Mouse (Mus musculus) neutrophil, adult 59 days (primary cell): ENCODE results near the gene Olfr1477. TPM values are rescaled to one million over a fixed set of nuclear protein-coding genes. Genes with fewer than 3 reads are reported as not detected.

Source experiments
- total RNA-seq, 2 experiments: library from RNA; stranded (reverse); gene quantifications; 1 replicate in 1 of 2; 2 replicates in 1 of 2; pipeline ENCODE4 v1.2.4; 2023

Olfr1477 gene
- total RNA-seq = not detected

GRCm38 (mm10) chr19:13500246-13500645, at the start of gene Olfr1477:
Gene Olfr1477 (plus strand): TSS chr19:13500546.

DNA sequence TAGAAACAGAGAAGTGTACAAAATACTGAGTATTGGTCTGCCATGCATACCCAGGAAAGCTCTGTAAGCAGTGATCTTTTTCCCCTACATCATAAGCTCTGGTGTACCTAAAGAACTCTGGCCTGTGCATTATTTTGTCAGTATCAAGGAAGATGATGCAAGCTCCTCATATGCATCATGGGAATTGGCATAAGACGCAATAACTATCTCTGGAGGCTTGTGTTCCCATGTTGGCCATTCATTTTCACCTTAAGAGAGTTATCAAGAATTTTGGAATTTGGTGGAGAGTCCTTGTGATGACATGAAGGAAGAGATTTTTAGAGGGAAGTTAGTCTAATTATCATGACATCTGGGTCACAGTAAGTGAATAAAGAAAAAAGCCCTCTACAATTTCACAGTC, 44.4 kb upstream of the Olfr1477 start, which contains the start of gene Olfr1472:
Gene Olfr1472 (minus strand): TSS at position 101 of the 400 bp plus-strand sequence.

GRCm38 (mm10) chr19:13469265-13469664, 31.1 kb upstream of the Olfr1477 start, which contains the start of gene Olfr1474:
Gene Olfr1474 (plus strand): TSS chr19:13469565.

DNA sequence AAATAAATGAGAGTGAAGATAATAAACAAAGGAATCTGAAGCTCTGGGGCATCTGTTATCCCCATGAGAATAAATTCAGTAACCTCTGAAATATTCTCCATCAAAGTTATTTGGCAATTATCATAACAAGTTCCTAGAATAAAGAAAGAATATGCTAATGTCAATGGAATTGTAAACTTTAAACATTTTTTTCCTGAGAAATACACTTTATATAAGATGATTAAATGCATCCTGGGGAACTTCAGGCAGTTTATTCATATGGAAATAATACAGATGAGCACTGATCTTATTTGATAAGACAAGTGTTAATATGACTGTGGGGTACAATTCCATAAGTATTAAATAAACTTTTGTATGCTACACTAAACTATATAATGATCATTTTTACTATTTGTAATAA, 20.2 kb upstream of the Olfr1477 start, which contains the start of gene Olfr1475:
Gene Olfr1475 (minus strand): TSS at position 101 of the 400 bp plus-strand sequence.

DNA sequence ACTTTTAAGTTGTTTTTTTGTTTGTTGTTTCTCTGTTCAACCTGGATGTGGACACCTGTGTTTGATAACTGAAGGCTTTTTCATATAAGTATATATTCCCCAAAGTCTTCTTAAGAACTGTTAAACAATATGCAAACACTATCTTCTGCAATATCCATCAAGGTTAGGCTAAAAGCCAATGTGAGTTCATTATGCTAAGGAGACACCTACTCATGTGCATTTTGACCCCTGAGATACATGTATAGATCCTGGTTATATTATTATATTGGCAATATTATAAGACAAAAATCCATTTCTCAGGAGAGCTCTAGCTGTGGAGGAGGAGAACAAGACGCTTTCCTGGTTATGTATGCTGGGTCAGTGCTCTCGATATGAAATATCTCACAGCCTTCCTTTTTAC, 27.3 kb downstream of the Olfr1477 start, which contains the start of gene Olfr1480:
Gene Olfr1480 (plus strand): TSS at position 301 of the 400 bp plus-strand sequence.

Other genes starting within 250 kb of the Olfr1477 start
- not detected for gene Olfr1465, start 185.0 kb upstream of the Olfr1477 start, total RNA-seq
- not detected for gene Olfr1466, start 161.7 kb upstream of the Olfr1477 start, total RNA-seq
- not detected for gene Olfr1467, start 138.3 kb upstream of the Olfr1477 start, total RNA-seq
- not detected for gene Olfr1469, start 92.7 kb upstream of the Olfr1477 start, total RNA-seq
- not detected for gene Olfr1471, start 57.1 kb upstream of the Olfr1477 start, total RNA-seq
- not detected for gene Olfr1472, start 44.5 kb upstream of the Olfr1477 start, total RNA-seq
- not detected for gene Olfr1474, start 31.0 kb upstream of the Olfr1477 start, total RNA-seq
- gene Olfr1475, start 20.4 kb upstream of the Olfr1477 start, total RNA-seq = not detected
- not detected for gene Olfr1480, start 27.4 kb downstream of the Olfr1477 start, total RNA-seq
- gene Olfr1484, start 83.0 kb downstream of the Olfr1477 start, total RNA-seq = not detected
- not detected for gene Olfr1487, start 116.8 kb downstream of the Olfr1477 start, total RNA-seq
- not detected for gene Olfr1489, start 131.1 kb downstream of the Olfr1477 start, total RNA-seq
- not detected for gene Olfr1490, start 150.5 kb downstream of the Olfr1477 start, total RNA-seq
- not detected for gene Olfr1491, start 196.7 kb downstream of the Olfr1477 start, total RNA-seq
- gene Olfr1493-ps1, start 222.7 kb downstream of the Olfr1477 start, total RNA-seq = not detected
- gene Olfr1494, start 239.2 kb downstream of the Olfr1477 start, total RNA-seq = not detected